ENCODE assay signal across 27 mouse cellular contexts in genomic region chr10:27307444-27307843, GRCm38 (mm10).
A peak's percentile ranks its signal among the peaks of the same experiment; 100 is the strongest.
DNase-seq lines count a peak whose midpoint lies in the region; ATAC-seq lines count a peak whose summit lies in the region.
"Had no signal": no experiment of that assay in that cellular context is flagged by ENCODE, and none has a peak within 500 bp of the region (broad histone marks: within the 10 kb centered on the region; RNA-seq: fewer than 3 reads in every experiment).

No protein-coding gene starts in this region.

- H3K9me3 ChIP-seq in forebrain, embryonic 13.5 days (replicated peaks), result no peaks in the 10 kb centered on the region
- no peaks in the 10 kb centered on the region for H3K9me3 ChIP-seq in forebrain, embryonic 15.5 days
- H3K9me3 ChIP-seq in midbrain, embryonic 15.5 days, result no peaks in the 10 kb centered on the region
- no peaks in the 10 kb centered on the region for H3K9me3 ChIP-seq in midbrain, embryonic 10.5 days (replicated peaks)
- no peaks in the 10 kb centered on the region for H3K9me3 ChIP-seq in neural tube, embryonic 12.5 days
- H3K9me3 ChIP-seq: limb, embryonic 13.5 days; megakaryocyte, embryonic 14.5 days; stomach, embryonic 15.5 days had no signal

- no peaks in the 10 kb centered on the region for H3K36me3 ChIP-seq in forebrain, embryonic 13.5 days (ENCODE audit: poor library complexity, severe bottlenecking)
- H3K36me3 ChIP-seq in forebrain, embryonic 15.5 days, result no peaks in the 10 kb centered on the region
- no peaks in the 10 kb centered on the region for H3K36me3 ChIP-seq in midbrain, embryonic 15.5 days (replicated peaks)
- no peaks in the 10 kb centered on the region for H3K36me3 ChIP-seq in midbrain, embryonic 10.5 days
- H3K36me3 ChIP-seq in neural tube, embryonic 12.5 days, result no peaks in the 10 kb centered on the region
- H3K36me3 ChIP-seq: limb, embryonic 13.5 days; stomach, embryonic 15.5 days had no signal

- no peak for DNase-seq in midbrain, embryonic 10.5 days (ENCODE audit: low spot score)
- peak; percentile 73 for DNase-seq in retina, postnatal 1 day
- DNase-seq in thymus, postnatal 14 days, result no peak
- DNase-seq: adrenal gland, postnatal 25 days; cerebellum, adult 11-12 months; cerebellum, adult 9-11 months; forebrain, postnatal 0 days; gastrocnemius, postnatal 10 days; heart, postnatal 14 days; kidney, adult 8-10 months; kidney, postnatal 4 days; liver, postnatal 0 days; lung, postnatal 4 days; right cerebral cortex, postnatal 25 days; thymus, postnatal 25 days had no signal

- ATAC-seq in forebrain, embryonic 13.5 days, result 0 out of 2 replicates have a peak, but pooled peaks have one; percentile 27
- no peak for ATAC-seq in forebrain, embryonic 15.5 days (replicated peaks)
- ATAC-seq in midbrain, embryonic 15.5 days (replicated peaks), result 0 out of 2 replicates have a peak, but pooled peaks have one; percentile 30
- peak; percentile 88 for ATAC-seq in neural tube, embryonic 12.5 days (ENCODE audit: low FRiP score, low read depth)
- ATAC-seq: CD4-positive, CD25-positive, alpha-beta regulatory T cell, adult 4 months; forebrain, postnatal 0 days; intestine, embryonic 16.5 days; liver, postnatal 0 days; lung, postnatal 0 days had no signal

- no peak overlapping the region for H3K27ac ChIP-seq in forebrain, embryonic 13.5 days
- H3K27ac ChIP-seq in forebrain, embryonic 15.5 days (replicated peaks), result no peak overlapping the region
- no peak overlapping the region for H3K27ac ChIP-seq in midbrain, embryonic 15.5 days
- no peak overlapping the region for H3K27ac ChIP-seq in midbrain, embryonic 10.5 days (replicated peaks)
- no peak overlapping the region for H3K27ac ChIP-seq in neural tube, embryonic 12.5 days
- H3K27ac ChIP-seq: kidney, postnatal 0 days; limb, embryonic 13.5 days; stomach, embryonic 15.5 days had no signal

- no peak overlapping the region for H3K4me3 ChIP-seq in forebrain, embryonic 13.5 days
- no peak overlapping the region for H3K4me3 ChIP-seq in forebrain, embryonic 15.5 days
- H3K4me3 ChIP-seq in midbrain, embryonic 15.5 days, result no peak overlapping the region
- no peak overlapping the region for H3K4me3 ChIP-seq in midbrain, embryonic 10.5 days
- no peak overlapping the region for H3K4me3 ChIP-seq in neural tube, embryonic 12.5 days
- H3K4me3 ChIP-seq: limb, embryonic 13.5 days; megakaryocyte, embryonic 14.5 days; stomach, embryonic 15.5 days had no signal

- H3K9ac ChIP-seq in forebrain, embryonic 13.5 days, result no peak overlapping the region
- H3K9ac ChIP-seq in forebrain, embryonic 15.5 days (replicated peaks), result no peak overlapping the region
- no peak overlapping the region for H3K9ac ChIP-seq in midbrain, embryonic 15.5 days
- no peak overlapping the region for H3K9ac ChIP-seq in neural tube, embryonic 12.5 days
- H3K9ac ChIP-seq: forebrain, postnatal 0 days; limb, embryonic 13.5 days; liver, postnatal 0 days; stomach, embryonic 15.5 days had no signal

- no peaks in the 10 kb centered on the region for H3K4me1 ChIP-seq in forebrain, embryonic 13.5 days
- H3K4me1 ChIP-seq in forebrain, embryonic 15.5 days, result no peaks in the 10 kb centered on the region
- no peaks in the 10 kb centered on the region for H3K4me1 ChIP-seq in midbrain, embryonic 15.5 days
- H3K4me1 ChIP-seq in midbrain, embryonic 10.5 days, result no peaks in the 10 kb centered on the region
- H3K4me1 ChIP-seq in neural tube, embryonic 12.5 days, result no peaks in the 10 kb centered on the region
- H3K4me1 ChIP-seq: limb, embryonic 13.5 days; megakaryocyte, embryonic 14.5 days; stomach, embryonic 15.5 days had no signal

- no peaks in the 10 kb centered on the region for H3K27me3 ChIP-seq in forebrain, embryonic 13.5 days
- no peaks in the 10 kb centered on the region for H3K27me3 ChIP-seq in forebrain, embryonic 15.5 days
- H3K27me3 ChIP-seq in midbrain, embryonic 15.5 days (replicated peaks), result no peaks in the 10 kb centered on the region
- H3K27me3 ChIP-seq in midbrain, embryonic 10.5 days (ENCODE audit: low read depth, poor library complexity, severe bottlenecking), result no peaks in the 10 kb centered on the region
- no peaks in the 10 kb centered on the region for H3K27me3 ChIP-seq in neural tube, embryonic 12.5 days (replicated peaks)
- H3K27me3 ChIP-seq: limb, embryonic 13.5 days; megakaryocyte, embryonic 14.5 days; stomach, embryonic 15.5 days had no signal

- H3K4me2 ChIP-seq in forebrain, embryonic 13.5 days, result no peak overlapping the region
- no peak overlapping the region for H3K4me2 ChIP-seq in forebrain, embryonic 15.5 days (replicated peaks)
- no peak overlapping the region for H3K4me2 ChIP-seq in midbrain, embryonic 15.5 days
- no peak overlapping the region for H3K4me2 ChIP-seq in neural tube, embryonic 12.5 days (replicated peaks)
- H3K4me2 ChIP-seq: limb, embryonic 13.5 days; liver, embryonic 11.5 days; stomach, embryonic 15.5 days had no signal

- WGBS in forebrain, embryonic 13.5 days, result 87% methylated on average over 8 of the region's 8 CpGs
- 72% methylated on average over 8 of the region's 8 CpGs for WGBS in forebrain, embryonic 15.5 days
- WGBS in midbrain, embryonic 15.5 days, result 76% methylated on average over 8 of the region's 8 CpGs
- 92% methylated on average over 8 of the region's 8 CpGs for WGBS in midbrain, embryonic 10.5 days
- WGBS in neural tube, embryonic 12.5 days, result 70% methylated on average over 8 of the region's 8 CpGs
